ENCODE assay signal across 8 mouse cellular contexts in the genomic region with DNA sequence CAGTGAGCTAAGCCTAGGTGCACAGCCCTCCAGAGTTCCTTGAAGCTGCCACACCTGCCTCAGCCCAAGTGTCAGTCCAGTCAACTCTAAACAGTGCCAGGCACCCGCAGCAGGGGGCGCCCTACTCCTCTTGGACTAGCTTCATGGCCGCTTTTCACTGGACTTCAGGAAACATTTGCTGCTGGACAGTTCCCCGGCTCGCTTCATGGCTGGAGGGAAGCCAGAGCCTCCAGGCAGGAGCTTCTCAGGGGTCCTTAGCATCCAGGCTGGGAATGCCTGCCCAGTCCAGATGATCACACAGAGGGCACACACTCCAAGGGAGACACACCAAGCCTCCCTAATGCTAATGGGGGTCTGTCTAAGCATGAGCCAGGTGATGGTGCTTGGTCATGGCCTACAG. TPM values are rescaled to one million over a fixed set of nuclear protein-coding genes. Genes with fewer than 3 reads are reported as not detected.
A peak's percentile ranks its signal among the peaks of the same experiment; 100 is the strongest.
DNase-seq lines count a peak whose midpoint lies in the region; ATAC-seq lines count a peak whose summit lies in the region.

No protein-coding gene starts in this region.

- no peak overlapping the region for H3K4me3 ChIP-seq in intestine, embryonic 14.5 days (ENCODE audit: low read depth, low read length)
- no peak overlapping the region for H3K4me3 ChIP-seq in midbrain, embryonic 16.5 days (ENCODE audit: low read depth, low read length)
- H3K4me3 ChIP-seq in stomach, embryonic 15.5 days (replicated peaks): no peak overlapping the region

- no peak overlapping the region for H3K27ac ChIP-seq in intestine, embryonic 14.5 days (ENCODE audit: low read depth)
- H3K27ac ChIP-seq in midbrain, embryonic 16.5 days (ENCODE audit: low read length): peak overlapping the region; percentile 72
- H3K27ac ChIP-seq in stomach, embryonic 15.5 days: no peak overlapping the region

- peak; percentile 32 for DNase-seq in cerebellum, adult 11 months
- DNase-seq in c-Kit-positive CD71-positive TER-119-positive erythroid progenitor cells, embryonic 14.5 days (ENCODE audit: low spot score): peak; percentile 8
- DNase-seq in forelimb bud, embryonic 11.5 days (ENCODE audit: low read depth, low spot score): peak; percentile 84
- DNase-seq in intestine, embryonic 14.5 days (ENCODE audit: low spot score): peak; percentile 98
- DNase-seq in left cerebral cortex, postnatal 36 days (ENCODE audit: low spot score in 2 of 2): peak; percentile 52 to 60

- H3K9ac ChIP-seq in intestine, embryonic 14.5 days (ENCODE audit: low read length): no peak overlapping the region
- H3K9ac ChIP-seq in midbrain, embryonic 16.5 days (ENCODE audit: low read depth, low read length): no peak overlapping the region
- H3K9ac ChIP-seq in stomach, embryonic 15.5 days: no peak overlapping the region

- H3K9me3 ChIP-seq in intestine, embryonic 14.5 days (ENCODE audit: control insufficient read depth, low read length): no peaks in the 10 kb centered on the region
- no peaks in the 10 kb centered on the region for H3K9me3 ChIP-seq in midbrain, embryonic 16.5 days (replicated peaks; ENCODE audit: control insufficient read depth, low read length, poor library complexity, severe bottlenecking)
- H3K9me3 ChIP-seq in stomach, embryonic 15.5 days: no peaks in the 10 kb centered on the region

- H3K4me1 ChIP-seq in intestine, embryonic 14.5 days (replicated peaks; ENCODE audit: control insufficient read depth, insufficient read depth, low read length): peaks cover 7% of the 10 kb centered on the region
- H3K4me1 ChIP-seq in midbrain, embryonic 16.5 days (ENCODE audit: control insufficient read depth, insufficient read depth, low read length): peaks cover 6% of the 10 kb centered on the region
- peaks cover 12% of the 10 kb centered on the region; the same call in 1 of the 2 replicates for H3K4me1 ChIP-seq in stomach, embryonic 15.5 days

- H3K27me3 ChIP-seq in intestine, embryonic 14.5 days (replicated peaks; ENCODE audit: control insufficient read depth, insufficient read depth, low read length): no peaks in the 10 kb centered on the region
- no peaks in the 10 kb centered on the region for H3K27me3 ChIP-seq in midbrain, embryonic 16.5 days (ENCODE audit: control insufficient read depth, insufficient read depth, low read depth, low read length)
- no peaks in the 10 kb centered on the region for H3K27me3 ChIP-seq in stomach, embryonic 15.5 days (replicated peaks)

- ATAC-seq in cerebellum, adult (ENCODE audit: insufficient number of reproducible peaks, low FRiP score, low TSS enrichment): no peak
- ATAC-seq in intestine, embryonic 14.5 days (replicated peaks; ENCODE audit: low FRiP score, low TSS enrichment, low read depth): peak; percentile 61; the same call in 1 of the 2 replicates
- ATAC-seq in midbrain, embryonic 16.5 days: no peak
- ATAC-seq in stomach, embryonic 15.5 days (ENCODE audit: insufficient read depth, low FRiP score, low read depth): peak; percentile 48; the same call in 1 of the 2 replicates

- WGBS in intestine, embryonic 14.5 days: 4% methylated on average over 5 of the region's 5 CpGs
- 7% methylated on average over 5 of the region's 5 CpGs for WGBS in midbrain, embryonic 16.5 days
- 7% methylated on average over 5 of the region's 5 CpGs for WGBS in stomach, embryonic 15.5 days

- no peaks in the 10 kb centered on the region for H3K36me3 ChIP-seq in intestine, embryonic 14.5 days (ENCODE audit: control insufficient read depth, insufficient read depth, low read length)
- H3K36me3 ChIP-seq in midbrain, embryonic 16.5 days (ENCODE audit: control insufficient read depth, insufficient read depth, low read length): no peaks in the 10 kb centered on the region
- no peaks in the 10 kb centered on the region for H3K36me3 ChIP-seq in stomach, embryonic 15.5 days

- H3K4me2 ChIP-seq in intestine, embryonic 14.5 days (ENCODE audit: low read length): no peak overlapping the region
- no peak overlapping the region for H3K4me2 ChIP-seq in midbrain, embryonic 16.5 days (ENCODE audit: low read length)
- no peak overlapping the region for H3K4me2 ChIP-seq in stomach, embryonic 15.5 days

- intact Hi-C loops in left cerebral cortex, postnatal 36 days (cut with DNase I): loop anchor here (5.0 kb wide), 2 partner anchors 163 to 348 kb away; no protein-coding TSS in a partner anchor

RNA-seq across cellular contexts. Expression of gene Pik3r4, which starts 51.1 kb away (rescaled TPM):
- polyA plus RNA-seq in intestine, embryonic 14.5 days (2014; fragmentation: Nextera tagmentation; extraction: Ambion mirVana): 21.8 and 22.7 TPM in 2 replicates
- 10 to 100 TPM; 44.7 to 44.8 TPM for total RNA-seq in left cerebral cortex, postnatal 36 days (2021)
- 18.0 and 19.8 TPM in 2 replicates for polyA plus RNA-seq in midbrain, embryonic 16.5 days (2015; fragmentation: Nextera tagmentation; extraction: Ambion mirVana)
- polyA plus RNA-seq in stomach, embryonic 15.5 days (2015; fragmentation: Nextera tagmentation; extraction: Ambion mirVana): 17.2 and 19.7 TPM in 2 replicates

Comparison
In these comparisons a context has a peak if more than half of its experiments do, and no peak if none do; other contexts are left out.
1. DNase-seq: peak in every context shown above with its lines; median percentile 98 in intestine, embryonic 14.5 days; 84 in forelimb bud, embryonic 11.5 days; 56 in left cerebral cortex, postnatal 36 days; 32 in cerebellum, adult 11 months; 8 in c-Kit-positive CD71-positive TER-119-positive erythroid progenitor cells, embryonic 14.5 days.
2. ATAC-seq: peak in intestine, embryonic 14.5 days (single experiment) and stomach, embryonic 15.5 days (single experiment); none in cerebellum, adult (single experiment) and midbrain, embryonic 16.5 days (single experiment).